Mouse (Mus musculus): ENCODE measurements around the gene 1700057G04Rik. TPM values are rescaled to one million over a fixed set of nuclear protein-coding genes. Genes with fewer than 3 reads are reported as not detected.

The 1700057G04Rik gene
- total RNA-seq, 2 experiments from 2014 or later, result not detected

DNA sequence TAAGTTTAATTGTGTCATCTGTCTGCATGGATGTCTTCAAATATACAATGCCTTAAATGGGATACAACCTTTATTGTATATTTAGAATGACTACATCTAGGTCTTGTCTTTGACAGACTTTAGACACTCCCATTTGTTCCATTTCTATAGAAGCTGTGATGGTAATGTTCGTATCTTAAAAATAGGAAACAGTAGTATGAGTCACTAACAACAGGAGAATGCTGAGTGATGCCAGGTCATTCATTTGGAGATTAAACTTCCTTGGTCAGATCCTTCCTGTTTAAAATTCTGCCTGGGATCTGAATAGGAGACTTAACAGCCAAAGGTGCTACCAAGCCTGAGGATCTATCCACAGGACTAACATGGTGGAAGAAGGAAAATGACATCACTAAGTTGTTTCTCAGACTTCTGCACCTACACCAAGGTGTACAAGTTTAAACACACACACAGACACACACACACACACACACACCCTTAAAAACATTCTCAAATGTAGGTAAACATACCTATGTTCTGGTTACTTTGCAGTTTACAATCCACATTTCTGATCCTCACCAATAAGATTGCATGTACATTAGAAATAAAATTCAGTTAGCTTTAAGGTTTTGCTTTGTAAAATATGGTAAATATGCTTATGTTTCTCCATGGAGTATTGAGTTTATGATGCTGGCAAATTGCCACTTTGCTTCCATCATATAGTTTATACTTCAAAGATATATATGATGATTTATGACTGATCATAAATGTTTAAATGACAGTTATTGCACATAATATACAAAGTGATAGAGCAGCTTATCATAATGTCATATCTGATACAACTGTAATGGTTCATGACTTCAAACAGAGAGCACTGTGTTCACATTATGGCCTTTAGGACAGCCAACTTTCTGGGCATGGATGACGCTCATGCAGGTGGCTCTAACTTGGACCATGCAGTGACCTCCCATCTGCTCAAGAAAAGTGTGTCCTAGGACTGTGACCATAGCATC lies 15.3 kb upstream of the 1700057G04Rik start:
- no peak for ATAC-seq (replicated peaks; ENCODE audit: low FRiP score, low TSS enrichment, poor library complexity, severe bottlenecking)

DNA sequence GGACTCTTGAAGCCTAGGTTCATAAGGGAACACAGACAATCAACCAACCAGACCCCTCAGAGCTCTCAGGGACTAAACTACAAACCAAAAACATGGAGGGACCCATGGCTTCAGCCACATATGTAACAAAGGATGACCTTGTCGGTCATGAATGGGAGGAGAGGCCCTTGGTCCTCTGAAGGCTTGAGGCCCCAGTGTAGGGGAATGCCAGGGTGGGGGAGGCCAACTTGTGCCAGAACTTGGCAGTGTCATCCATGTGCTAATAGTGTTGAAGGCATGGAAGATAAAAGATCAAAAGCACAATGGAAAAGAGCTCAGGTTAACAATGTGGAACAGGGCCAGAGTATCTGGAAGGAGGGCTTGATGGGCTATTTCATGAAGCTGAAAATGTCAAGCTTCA lies 10.9 kb upstream of the 1700057G04Rik start:
- ATAC-seq (replicated peaks; ENCODE audit: low FRiP score, low TSS enrichment, poor library complexity, severe bottlenecking), result no peak

DNA sequence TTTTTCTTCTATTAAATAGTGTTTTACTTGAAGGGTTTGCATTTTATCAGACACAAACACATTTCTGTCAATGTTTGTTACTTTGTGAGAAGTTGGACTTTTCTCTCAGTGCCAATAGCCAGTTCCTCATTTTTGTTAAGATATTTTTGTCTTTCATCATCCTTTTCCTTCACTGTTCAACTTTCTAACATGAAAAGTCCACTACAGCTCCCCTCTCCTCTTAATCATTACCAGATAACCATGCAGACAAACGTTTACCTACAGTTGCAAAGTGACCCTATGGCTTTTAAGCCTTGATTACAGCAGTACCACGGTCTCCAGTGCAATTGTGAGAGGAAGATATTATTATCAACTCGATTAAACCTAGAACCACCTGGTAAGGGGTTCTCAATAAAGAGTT lies 8.0 kb upstream of the 1700057G04Rik start:
- peak; percentile 65 for ATAC-seq (replicated peaks; ENCODE audit: low FRiP score, low TSS enrichment, poor library complexity, severe bottlenecking)

DNA sequence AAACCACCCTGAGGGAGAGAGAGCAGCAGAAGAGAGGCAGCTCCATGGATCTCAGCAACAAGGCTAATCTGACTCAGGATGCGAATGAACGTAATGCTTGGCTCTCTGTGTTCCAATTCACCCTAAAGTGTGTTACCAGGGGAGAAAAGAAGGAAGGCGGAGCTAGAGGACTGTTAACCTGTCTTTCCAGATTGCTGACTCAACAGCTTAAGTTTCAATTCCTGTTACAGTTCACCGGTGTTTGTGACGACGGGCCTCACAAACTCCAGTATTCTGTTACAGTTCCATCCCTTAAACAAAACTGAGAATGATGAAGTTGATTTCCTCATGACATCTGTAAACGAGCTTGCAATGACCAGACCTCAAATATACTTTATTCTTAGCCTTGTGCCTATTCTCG lies 4.1 kb upstream of the 1700057G04Rik start:
- ATAC-seq (replicated peaks; ENCODE audit: low FRiP score, low TSS enrichment, poor library complexity, severe bottlenecking), result no peak

DNA sequence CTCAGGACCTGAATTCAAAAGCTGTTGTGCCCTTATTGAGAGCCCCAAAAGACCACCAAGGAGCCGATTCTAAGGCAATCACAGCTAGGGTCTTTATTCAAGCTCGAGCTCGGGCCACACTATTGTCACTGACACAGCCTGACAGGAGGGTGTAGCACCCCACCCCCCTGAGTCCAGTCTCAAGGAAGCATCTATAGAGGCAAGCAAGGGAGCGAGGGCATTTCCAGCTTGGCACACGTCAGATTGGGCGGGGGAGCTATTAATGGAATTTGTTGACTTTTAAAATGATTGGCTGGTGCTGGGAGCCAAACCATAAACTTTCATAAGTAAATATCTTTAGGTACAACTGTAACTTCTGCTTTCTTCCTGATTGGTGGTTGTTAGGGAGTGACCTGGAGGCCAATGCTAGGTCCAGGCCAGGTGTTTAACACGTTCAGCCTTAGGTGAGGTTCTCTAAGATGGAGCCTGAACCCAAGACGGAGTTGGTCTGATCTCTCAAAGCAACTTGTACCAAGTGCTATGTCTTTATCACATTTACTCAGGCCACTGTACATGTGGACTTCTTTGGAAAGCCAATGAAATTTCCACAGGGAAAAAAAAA lies 3.5 kb upstream of the 1700057G04Rik start:
- no peak for ATAC-seq (replicated peaks; ENCODE audit: low FRiP score, low TSS enrichment, poor library complexity, severe bottlenecking)

DNA sequence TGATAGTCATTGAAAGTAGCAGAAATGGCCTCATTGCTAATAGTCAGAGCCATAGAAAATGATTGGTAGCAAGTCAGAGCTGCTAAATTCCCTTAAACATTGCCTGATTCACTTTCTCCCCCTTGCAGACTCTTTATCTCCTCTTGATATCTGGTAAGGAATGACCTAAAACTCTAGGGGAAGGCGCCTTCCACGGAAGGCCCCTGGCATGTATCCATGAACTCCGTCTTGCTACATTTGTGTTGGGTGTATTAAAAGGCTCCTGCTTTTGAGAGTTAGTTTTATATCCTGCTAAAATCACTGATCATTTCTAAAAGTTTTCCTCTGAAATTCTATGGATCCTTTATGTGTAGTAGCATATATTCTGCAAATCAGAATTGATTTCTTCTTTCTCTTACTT lies 7.6 kb downstream of the 1700057G04Rik start:
- ATAC-seq (replicated peaks; ENCODE audit: low FRiP score, low TSS enrichment, poor library complexity, severe bottlenecking), result no peak

DNA sequence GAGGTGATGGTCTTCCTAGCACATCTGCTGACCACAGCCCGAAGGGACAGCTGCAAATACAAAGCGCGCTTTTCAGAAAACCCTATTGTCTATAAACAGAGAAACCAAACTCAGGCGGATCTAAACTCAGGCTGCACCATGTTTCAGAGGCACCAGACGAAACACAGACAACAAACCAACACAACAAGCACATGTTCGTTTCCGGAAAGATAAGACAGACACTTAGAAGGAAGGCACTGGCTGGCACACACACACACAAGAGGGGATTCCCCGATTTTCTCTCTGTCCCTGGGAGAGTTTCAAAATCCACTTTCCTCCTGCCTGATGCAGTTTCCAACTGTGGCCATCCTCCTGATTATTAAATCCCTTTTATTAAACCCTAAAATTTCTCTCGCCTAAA lies 16.8 kb downstream of the 1700057G04Rik start:
- ATAC-seq (replicated peaks; ENCODE audit: low FRiP score, low TSS enrichment, poor library complexity, severe bottlenecking), result 0 out of 2 replicates have a peak, but pooled peaks have one; percentile 50

DNA sequence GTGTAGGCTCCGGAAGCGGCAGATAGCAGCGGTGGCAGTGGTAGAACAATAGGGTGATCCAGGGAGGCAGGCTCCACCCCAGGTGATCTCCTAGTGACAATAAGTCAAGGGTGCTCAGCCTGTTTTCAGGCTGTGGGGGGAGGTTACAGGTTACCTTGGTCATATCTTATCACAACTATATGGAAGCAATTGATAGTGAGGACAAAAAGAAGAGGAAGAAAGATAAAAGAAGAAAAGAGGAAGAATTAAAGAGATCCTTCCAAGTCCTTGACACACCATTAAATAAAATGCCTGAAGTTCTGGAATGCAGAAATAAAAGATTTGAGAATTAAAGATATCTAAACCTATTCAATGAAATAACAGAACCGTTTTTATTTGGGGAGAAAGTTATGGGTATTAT lies 17.6 kb downstream of the 1700057G04Rik start:
- ATAC-seq (replicated peaks; ENCODE audit: low FRiP score, low TSS enrichment, poor library complexity, severe bottlenecking), result no peak

DNA sequence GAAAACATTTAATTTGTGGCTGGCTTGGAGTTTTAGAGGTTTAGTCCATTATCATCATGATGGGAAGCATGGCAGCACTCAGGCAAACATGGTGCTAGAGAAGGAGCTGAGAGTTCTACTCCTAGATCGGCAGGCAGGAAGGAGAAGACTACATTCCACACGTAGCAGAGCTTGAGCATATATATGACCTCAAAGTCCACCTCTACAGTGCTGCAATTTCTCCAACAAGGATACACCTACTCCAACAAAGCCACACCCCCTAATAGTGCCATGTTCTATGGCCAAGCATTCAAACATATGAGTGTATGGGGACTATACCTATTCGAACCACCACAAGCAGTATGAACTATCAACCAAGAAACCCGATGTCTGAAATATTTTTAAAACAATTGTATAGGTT lies 22.2 kb downstream of the 1700057G04Rik start:
- ATAC-seq (replicated peaks; ENCODE audit: low FRiP score, low TSS enrichment, poor library complexity, severe bottlenecking), result no peak

DNA sequence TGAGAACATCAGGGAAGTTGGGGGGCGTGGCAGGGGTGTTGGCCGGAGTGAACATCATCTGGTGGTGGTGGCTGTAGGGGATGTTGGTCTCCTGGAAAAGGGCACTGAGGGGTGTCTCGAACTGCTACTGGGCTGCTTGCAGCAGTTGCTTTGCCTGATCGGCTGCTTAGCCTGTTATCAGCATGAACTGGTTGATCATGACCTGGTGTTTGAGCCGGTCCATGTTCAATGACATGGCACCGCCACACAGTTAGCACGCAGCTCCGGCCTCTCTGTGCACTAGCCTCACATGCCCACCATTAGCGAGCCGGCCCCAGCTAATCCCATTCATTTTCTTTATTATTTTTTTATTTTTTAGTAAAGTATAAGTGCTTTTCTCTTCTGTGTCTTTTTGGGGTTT lies 25.7 kb downstream of the 1700057G04Rik start:
- peak; percentile 64 for ATAC-seq (replicated peaks; ENCODE audit: low FRiP score, low TSS enrichment, poor library complexity, severe bottlenecking)

DNA sequence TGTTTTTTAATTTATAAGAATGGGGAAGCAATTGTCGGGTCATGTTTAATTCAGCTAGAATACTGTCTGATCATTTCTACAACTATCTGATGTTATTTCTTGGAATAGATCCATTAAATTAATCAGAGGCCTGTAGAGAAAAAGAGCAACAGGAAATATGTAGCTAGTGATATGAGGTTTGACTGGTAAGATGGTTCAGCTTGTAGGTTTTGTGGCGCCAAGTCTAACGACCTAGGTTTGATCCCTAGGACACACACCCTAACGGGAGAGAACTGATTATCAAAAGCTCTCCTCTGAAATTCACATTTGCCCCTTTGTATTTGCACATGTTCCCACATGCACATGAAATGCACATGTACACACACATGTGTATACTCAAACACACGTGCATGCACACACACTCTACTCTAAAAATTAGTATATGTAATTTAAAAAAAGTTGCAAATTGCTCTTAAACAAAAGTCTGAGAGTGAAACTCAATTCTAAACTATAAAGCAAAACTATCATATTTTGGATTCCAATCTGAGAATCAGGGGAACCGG lies 26.2 kb downstream of the 1700057G04Rik start:
- ATAC-seq (replicated peaks; ENCODE audit: low FRiP score, low TSS enrichment, poor library complexity, severe bottlenecking), result peak; percentile 69

DNA sequence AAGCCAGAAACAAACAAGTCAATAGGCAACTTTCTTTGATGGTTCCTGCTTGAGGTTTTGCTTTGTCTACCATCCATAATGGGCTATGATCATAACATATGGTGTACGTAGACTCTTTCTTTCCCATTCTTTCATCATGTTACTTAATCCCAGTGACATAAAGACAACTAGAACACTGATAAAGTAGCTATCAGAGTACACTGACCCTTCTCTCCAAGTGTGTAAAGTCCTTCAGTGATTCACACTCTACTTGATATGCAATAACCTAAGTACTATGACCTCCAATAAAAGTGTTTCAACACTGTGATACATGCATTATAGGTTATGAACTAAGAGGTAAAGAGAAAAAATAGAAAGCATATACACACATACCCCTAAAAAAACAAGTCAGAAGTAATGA lies 27.9 kb downstream of the 1700057G04Rik start:
- ATAC-seq (replicated peaks; ENCODE audit: low FRiP score, low TSS enrichment, poor library complexity, severe bottlenecking), result no peak

DNA sequence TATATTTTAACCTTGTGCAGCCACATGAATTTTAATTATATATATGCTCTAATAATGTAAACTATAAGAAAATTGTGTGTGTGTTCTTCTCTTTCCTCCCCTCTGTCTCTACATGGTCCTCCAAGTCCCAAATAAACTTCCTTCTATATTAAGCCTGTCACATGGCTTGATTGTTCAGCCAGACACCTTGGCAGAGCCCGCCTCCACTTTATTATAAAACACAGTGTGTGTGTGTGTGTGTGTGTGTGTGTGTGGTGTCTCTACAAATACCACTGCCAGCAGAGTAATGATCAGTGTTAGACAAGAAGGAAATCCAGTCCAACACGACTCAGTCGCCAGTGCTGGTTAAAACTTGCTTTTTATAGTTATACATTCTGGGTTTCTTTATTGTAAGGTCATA lies 28.5 kb downstream of the 1700057G04Rik start:
- ATAC-seq (replicated peaks; ENCODE audit: low FRiP score, low TSS enrichment, poor library complexity, severe bottlenecking), result no peak

DNA sequence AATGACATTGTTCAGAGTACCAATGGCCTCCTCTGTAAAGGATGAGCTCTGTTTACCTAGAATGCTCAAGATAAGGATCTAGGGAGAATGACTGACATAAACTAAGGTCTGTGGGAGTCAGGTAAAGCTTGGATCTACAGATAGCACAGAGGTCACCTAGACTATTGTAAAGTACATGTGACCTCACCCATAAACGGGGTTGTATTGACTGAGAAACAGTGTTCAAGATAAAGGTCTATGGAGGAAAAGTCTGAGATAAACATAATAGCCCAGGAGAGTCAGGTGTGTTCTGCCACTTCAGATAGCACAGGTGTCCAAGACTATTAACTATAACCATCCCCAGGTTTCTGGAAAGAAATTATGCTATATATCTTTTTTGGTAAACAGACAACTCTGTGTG lies 29.8 kb downstream of the 1700057G04Rik start:
- no peak for ATAC-seq (replicated peaks; ENCODE audit: low FRiP score, low TSS enrichment, poor library complexity, severe bottlenecking)

DNA sequence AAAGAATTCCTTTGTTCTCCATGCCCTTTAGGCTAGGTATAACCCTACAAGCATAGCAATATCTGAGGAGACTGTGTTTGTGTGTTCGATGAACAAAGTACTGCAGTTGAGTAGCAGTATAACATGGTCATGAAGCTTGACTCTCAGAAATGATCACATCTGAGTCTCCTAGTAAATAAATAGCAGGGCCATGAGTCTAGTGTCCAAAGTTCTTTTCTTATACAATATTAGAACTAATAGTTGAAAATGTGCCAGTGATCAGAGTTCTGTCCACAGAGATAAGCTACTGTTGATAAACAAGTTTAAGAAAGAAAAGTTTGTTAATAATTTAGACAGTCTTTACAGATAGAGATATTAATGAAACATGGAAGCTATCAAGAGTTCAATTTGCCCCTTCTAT lies 42.7 kb downstream of the 1700057G04Rik start:
- peak; percentile 39; the same call in 1 of the 2 replicates for ATAC-seq (replicated peaks; ENCODE audit: low FRiP score, low TSS enrichment, poor library complexity, severe bottlenecking)

DNA sequence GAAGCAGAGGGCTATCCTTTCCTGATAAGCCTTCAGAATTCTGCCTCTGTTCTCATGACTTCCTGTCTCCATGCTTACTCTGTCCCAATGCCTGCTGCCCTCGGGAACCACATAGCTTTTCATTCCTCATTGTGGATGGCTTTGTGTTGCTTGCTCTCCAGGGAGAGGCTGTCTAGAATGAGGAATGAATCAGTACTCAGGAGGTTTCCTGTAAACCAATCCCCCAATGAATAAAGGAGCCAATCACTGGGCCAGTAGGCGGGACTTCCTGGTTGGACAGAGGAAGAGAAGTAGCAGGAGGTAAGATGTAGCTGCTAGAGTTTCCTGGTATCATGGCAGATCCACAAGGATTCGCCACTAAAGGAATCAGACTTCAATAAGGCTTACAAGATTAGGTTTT lies 44.1 kb downstream of the 1700057G04Rik start:
- 0 out of 2 replicates have a peak, but pooled peaks have one; percentile 23 for ATAC-seq (replicated peaks; ENCODE audit: low FRiP score, low TSS enrichment, poor library complexity, severe bottlenecking)

DNA sequence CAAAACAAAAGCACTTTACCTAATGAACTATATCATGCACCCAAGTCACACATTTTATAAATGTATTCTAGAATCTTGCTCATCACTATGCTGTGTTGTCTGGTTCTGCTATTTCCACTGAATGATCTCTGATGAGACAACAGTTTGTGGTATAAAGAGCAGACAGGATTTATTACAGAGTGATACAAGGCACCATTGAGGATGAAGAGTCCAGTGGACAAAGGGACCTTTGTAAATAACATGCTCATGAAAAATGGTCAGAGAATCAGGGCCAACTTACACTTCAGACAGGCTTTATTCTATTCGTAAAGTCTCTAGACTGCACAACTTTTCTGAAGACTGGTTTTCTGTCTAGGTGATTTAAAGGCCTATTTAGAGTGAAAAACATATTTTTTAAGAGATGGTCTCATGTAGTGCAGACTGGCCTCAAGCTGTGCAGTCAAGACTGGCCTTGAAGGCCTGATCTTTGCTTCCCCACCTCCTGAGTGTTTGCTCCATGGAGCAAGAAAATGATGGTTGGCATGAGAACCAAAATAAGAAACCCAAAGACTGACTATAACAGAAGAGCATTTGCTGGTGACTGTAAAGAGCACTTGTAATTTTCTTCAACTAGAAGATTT lies 51.6 kb downstream of the 1700057G04Rik start:
- no peak for ATAC-seq (replicated peaks; ENCODE audit: low FRiP score, low TSS enrichment, poor library complexity, severe bottlenecking)

DNA sequence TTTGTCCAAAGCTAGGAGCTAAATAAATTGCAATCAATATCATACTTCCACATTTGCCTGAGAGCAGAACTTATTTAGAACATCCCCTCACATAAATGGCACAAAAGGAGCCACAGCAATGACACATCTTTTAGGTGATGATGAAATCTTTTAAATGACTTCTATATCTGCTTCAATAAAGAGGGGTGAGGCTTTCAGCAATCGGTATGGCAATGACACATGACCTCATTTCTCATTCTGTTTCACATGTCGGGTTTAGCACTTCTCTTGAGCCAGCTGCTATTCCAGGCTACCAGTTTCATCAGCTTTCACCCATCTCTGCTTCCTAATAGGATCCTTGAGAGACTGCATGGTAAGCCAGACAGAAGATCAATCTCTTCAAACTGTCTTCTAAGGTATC lies 54.3 kb downstream of the 1700057G04Rik start:
- no peak for ATAC-seq (replicated peaks; ENCODE audit: low FRiP score, low TSS enrichment, poor library complexity, severe bottlenecking)

DNA sequence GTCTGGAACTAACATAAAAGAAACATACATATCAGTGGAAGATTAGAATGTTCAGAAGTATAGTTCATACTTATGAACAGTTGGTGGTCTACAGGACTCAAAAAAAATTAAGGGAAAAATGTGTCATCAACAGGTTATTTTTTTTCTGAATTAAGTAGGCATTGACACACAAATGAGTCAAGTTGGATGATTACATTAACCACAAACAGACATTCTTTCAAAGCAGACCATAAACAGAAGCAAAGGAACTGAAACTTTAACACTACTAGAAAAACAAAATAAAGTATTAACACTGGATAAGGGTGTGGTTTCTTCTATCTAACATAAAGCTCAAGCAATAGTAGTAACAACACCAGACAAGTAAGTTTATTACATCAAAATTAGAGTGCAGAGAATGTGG lies 59.7 kb downstream of the 1700057G04Rik start:
- ATAC-seq (replicated peaks; ENCODE audit: low FRiP score, low TSS enrichment, poor library complexity, severe bottlenecking), result no peak

DNA sequence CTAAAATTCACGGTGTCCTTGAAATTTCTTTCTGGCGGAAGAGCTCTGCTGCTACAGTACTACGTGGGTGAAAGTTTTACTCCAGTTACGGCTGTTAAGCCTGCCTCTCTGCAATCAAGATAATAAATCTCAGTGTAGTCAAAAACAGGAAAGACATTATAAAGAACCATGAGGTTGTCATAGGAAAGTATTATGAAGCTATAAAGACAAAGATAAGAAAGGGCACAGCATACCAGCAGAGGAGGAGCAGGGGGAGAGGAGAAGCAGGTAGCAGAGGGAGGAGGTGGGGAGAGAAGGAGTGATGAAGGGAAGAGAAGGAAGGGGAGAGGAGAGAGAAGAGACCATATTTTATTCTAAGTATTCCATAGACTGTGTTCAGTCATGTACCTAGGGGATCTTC lies 64.7 kb downstream of the 1700057G04Rik start:
- 0 out of 2 replicates have a peak, but pooled peaks have one; percentile 4 for ATAC-seq (replicated peaks; ENCODE audit: low FRiP score, low TSS enrichment, poor library complexity, severe bottlenecking)

All from megakaryocyte-erythroid progenitor cell, adult 5-6 weeks (primary cell).